Mouse (Mus musculus) stomach, embryonic 14.5 days (tissue): ENCODE data around the gene Actr3b. TPM values are rescaled to one million over a fixed set of nuclear protein-coding genes. Genes with fewer than 3 reads are reported as not detected.
A peak's percentile ranks its signal among the peaks of the same experiment; 100 is the strongest.
"Not testable (repeated sequence)": the region's sequence is repeated elsewhere in the genome, so short reads cannot be mapped to it uniquely, and the experiment has no call there.

Experiments
- ATAC-seq: fragments of 200-750 bp; cut with Nextera tagmentation; 2 replicates; pipeline ENCODE4 v1.8.0; 2017; ENCODE audit warnings: low read depth, moderate TSS enrichment; ENCODE audit not compliant: insufficient number of reproducible peaks, insufficient read depth, low FRiP score
- H3K27ac ChIP-seq: fragments of 300-500 bp; sonication (generic); 2 replicates; pipeline ENCODE4 v1.5.1; 2014; ENCODE audit warnings: mild to moderate bottlenecking, low read length, moderate library complexity, mixed read lengths
- H3K27me3 ChIP-seq: fragments of 300-500 bp; sonication (generic); 2 replicates; pipeline ENCODE4 v1.6.1; 2014; ENCODE audit warnings: low read length, control low read depth, mixed read lengths; ENCODE audit not compliant: control insufficient read depth, insufficient read depth
- H3K36me3 ChIP-seq: fragments of 300-500 bp; sonication (generic); 2 replicates; pipeline ENCODE4 v1.6.1; 2014; ENCODE audit warnings: mild to moderate bottlenecking, control low read depth, low read length, moderate library complexity, mixed read lengths; ENCODE audit not compliant: control insufficient read depth, insufficient read depth
- H3K4me1 ChIP-seq: fragments of 300-500 bp; sonication (generic); 2 replicates; pipeline ENCODE4 v1.6.1; 2014; ENCODE audit warnings: low read length, control low read depth, mixed read lengths; ENCODE audit not compliant: control insufficient read depth, insufficient read depth
- H3K4me2 ChIP-seq: fragments of 300-500 bp; sonication (generic); replicated peaks from 2 replicates; pipeline ENCODE4 v1.6.1; 2014; ENCODE audit warnings: low read depth, low read length, control low read depth
- H3K4me3 ChIP-seq: fragments of 300-500 bp; sonication (generic); 2 replicates; pipeline ENCODE4 v1.5.1; 2014; ENCODE audit warnings: low read depth, low read length, control low read depth
- H3K9ac ChIP-seq: fragments of 300-500 bp; sonication (generic); replicated peaks from 2 replicates; pipeline ENCODE4 v1.6.1; 2014; ENCODE audit warnings: low read depth, mild to moderate bottlenecking, control low read depth, low read length, moderate library complexity, mixed read lengths
- H3K9me3 ChIP-seq: fragments of 300-500 bp; sonication (generic); 2 replicates; pipeline ENCODE4 v1.6.1; 2016; ENCODE audit warnings: low read depth, low read length, control low read depth; ENCODE audit not compliant: control insufficient read depth
- WGBS: fragments of 180-500 bp; shearing (Covaris S2); extraction: QIAGEN DNeasy Blood & Tissue Kit; methylation state at CpG from one replicate; pipeline ENCODE4 v1.1.7; 2014; 5-methylcytosine and 5-hydroxymethylcytosine counted together
- polyA plus RNA-seq: library from polyadenylated mRNA; unstranded; fragments of >200 nt; fragmentation: Nextera tagmentation; extraction: Ambion mirVana; gene quantifications from 2 replicates; pipeline ENCODE4 v1.2.1, GENCODE M21; 2014

Gene Actr3b
- polyA plus RNA-seq, 1 experiment from 2014 or later = 4.4 TPM

GRCm38 (mm10) chr5:25738902-25739301, 20.9 kb upstream of the Actr3b start:
- not testable (repeated sequence) for H3K9me3 ChIP-seq, H3K9ac ChIP-seq, H3K36me3 ChIP-seq, H3K4me1 ChIP-seq, H3K27me3 ChIP-seq, ATAC-seq, H3K27ac ChIP-seq, H3K4me2 ChIP-seq, H3K4me3 ChIP-seq
- WGBS = 85% methylated on average over 1 of the region's 1 CpGs

- Histone ChIP-seq H3K4me2 (no peak overlapping the region), H3K4me3 (no peak overlapping the region), H3K4me1 (no peaks in the 10 kb centered on the region), H3K36me3 (no peaks in the 10 kb centered on the region), H3K27me3 (no peaks in the 10 kb centered on the region), H3K27ac (no peak overlapping the region), H3K9me3 (no peaks in the 10 kb centered on the region), H3K9ac (no peak overlapping the region)
- ATAC-seq = no peak
Measured at GRCm38 (mm10) chr5:25747904-25748303, 11.9 kb upstream of the Actr3b start.

GRCm38 (mm10) chr5:25748613-25749012, 11.2 kb upstream of the Actr3b start:
- no peaks in the 10 kb centered on the region for H3K27me3 ChIP-seq
- 76% methylated on average over 3 of the region's 3 CpGs for WGBS
- H3K4me1 ChIP-seq = no peaks in the 10 kb centered on the region
- H3K9me3 ChIP-seq = no peaks in the 10 kb centered on the region
- no peak for ATAC-seq
- no peak overlapping the region for H3K4me2 ChIP-seq
- no peaks in the 10 kb centered on the region for H3K36me3 ChIP-seq
- H3K4me3 ChIP-seq = no peak overlapping the region
- no peak overlapping the region for H3K9ac ChIP-seq
- H3K27ac ChIP-seq = no peak overlapping the region

GRCm38 (mm10) chr5:25751552-25751951, 8.2 kb upstream of the Actr3b start:
- Histone ChIP-seq H3K4me1 (no peaks in the 10 kb centered on the region), H3K4me2 (no peak overlapping the region), H3K36me3 (no peaks in the 10 kb centered on the region), H3K4me3 (no peak overlapping the region), H3K9me3 (no peaks in the 10 kb centered on the region), H3K9ac (no peak overlapping the region), H3K27ac (no peak overlapping the region), H3K27me3 (no peaks in the 10 kb centered on the region)
- no peak for ATAC-seq

GRCm38 (mm10) chr5:25752862-25753261, 6.9 kb upstream of the Actr3b start:
- Histone ChIP-seq H3K27me3 (no peaks in the 10 kb centered on the region), H3K27ac (no peak overlapping the region), H3K9me3 (no peaks in the 10 kb centered on the region), H3K9ac (no peak overlapping the region), H3K4me2 (no peak overlapping the region), H3K4me1 (no peaks in the 10 kb centered on the region), H3K4me3 (no peak overlapping the region), H3K36me3 (no peaks in the 10 kb centered on the region)
- no peak for ATAC-seq
- 78% methylated on average over 5 of the region's 5 CpGs for WGBS

GRCm38 (mm10) chr5:25753556-25754235, 6.1 kb upstream of the Actr3b start:
- H3K36me3 ChIP-seq = no peaks in the 10 kb centered on the region
- H3K27ac ChIP-seq = no peak overlapping the region; the same call in 1 of the 2 replicates
- H3K9ac ChIP-seq = no peak overlapping the region
- H3K4me3 ChIP-seq = no peak overlapping the region
- H3K4me1 ChIP-seq = no peaks in the 10 kb centered on the region
- no peak for ATAC-seq
- WGBS = 37% methylated on average over 8 of the region's 8 CpGs
- no peaks in the 10 kb centered on the region for H3K9me3 ChIP-seq
- no peak overlapping the region for H3K4me2 ChIP-seq
- H3K27me3 ChIP-seq = no peaks in the 10 kb centered on the region

GRCm38 (mm10) chr5:25754236-25754766, 5.5 kb upstream of the Actr3b start:
- H3K9ac ChIP-seq = no peak overlapping the region
- H3K4me3 ChIP-seq = no peak overlapping the region
- ATAC-seq = no peak
- 6% methylated on average over 2 of the region's 2 CpGs for WGBS
- no peaks in the 10 kb centered on the region for H3K36me3 ChIP-seq
- no peaks in the 10 kb centered on the region for H3K27me3 ChIP-seq
- H3K27ac ChIP-seq = no peak overlapping the region; the same call in 1 of the 2 replicates
- no peaks in the 10 kb centered on the region for H3K9me3 ChIP-seq
- H3K4me2 ChIP-seq = no peak overlapping the region
- H3K4me1 ChIP-seq = no peaks in the 10 kb centered on the region

- Histone ChIP-seq H3K9ac (0 out of 2 replicates have a peak overlapping the region, but pooled peaks have one; percentile 18), H3K9me3 (no peaks in the 10 kb centered on the region)
- 1% methylated on average over 10 of the region's 10 CpGs for WGBS
Measured at GRCm38 (mm10) chr5:25760410-25760832, 624 bp downstream of the Actr3b start.

GRCm38 (mm10) chr5:25760871-25761270, 1.1 kb downstream of the Actr3b start:
- H3K36me3 ChIP-seq = no peaks in the 10 kb centered on the region
- H3K9ac ChIP-seq = no peak overlapping the region
- 58% methylated on average over 3 of the region's 3 CpGs for WGBS

More at GRCm38 (mm10) chr5:25760410-25760832, 624 bp downstream of the Actr3b start:
- ATAC-seq = no peak
- H3K27me3 ChIP-seq = no peaks in the 10 kb centered on the region
- peak overlapping the region; percentile 70 for H3K4me2 ChIP-seq
- no peaks in the 10 kb centered on the region for H3K4me1 ChIP-seq
- H3K36me3 ChIP-seq = no peaks in the 10 kb centered on the region
- no peak overlapping the region for H3K27ac ChIP-seq
- peak overlapping the region; percentile 50 for H3K4me3 ChIP-seq

More at GRCm38 (mm10) chr5:25760871-25761270, 1.1 kb downstream of the Actr3b start:
- no peak overlapping the region for H3K4me3 ChIP-seq
- no peak overlapping the region for H3K27ac ChIP-seq
- no peaks in the 10 kb centered on the region for H3K4me1 ChIP-seq
- H3K9me3 ChIP-seq = no peaks in the 10 kb centered on the region
- no peak for ATAC-seq
- no peaks in the 10 kb centered on the region for H3K27me3 ChIP-seq
- H3K4me2 ChIP-seq = no peak overlapping the region
